Mouse (Mus musculus) frontal cortex, adult 2 months (tissue): ENCODE measurements at regions not wholly inside any gene's neighbourhood (a gene's known extent, or its start where the extent isn't known, plus 50 kb on each side); places are given as distances from the start of the nearest gene placed in this dataset.
A peak's percentile ranks its signal among the peaks of the same experiment; 100 is the strongest.

Experiments
- DNase-seq, 2 experiments: peaks; one replicate each; pipeline ENCODE4 v3.0.0; 2022; ENCODE audit warnings: low spot score in 1 of 2; ENCODE audit errors: extremely low spot score in 1 of 2

- no peak for DNase-seq
Observed at GRCm38 (mm10) chr4:105961686-105962360, 172.2 kb downstream of the Gm12728 start.

- DNase-seq, result no peak
Observed at GRCm38 (mm10) chr4:105962542-105962941, 172.9 kb downstream of the Gm12728 start.

- no peak for DNase-seq
Observed at GRCm38 (mm10) chr4:105968324-105968723, 178.7 kb downstream of the Gm12728 start.

GRCm38 (mm10) chr4:105969628-105970027 is 180.0 kb downstream of the Gm12728 start:
- DNase-seq, result no peak

GRCm38 (mm10) chr4:105970056-105970455 is 180.4 kb downstream of the Gm12728 start:
- DNase-seq, result no peak

- DNase-seq, result no peak
Observed at GRCm38 (mm10) chr4:105972736-105973135, 183.1 kb downstream of the Gm12728 start.

- no peak for DNase-seq
Observed at GRCm38 (mm10) chr4:105973769-105974397, 184.2 kb downstream of the Gm12728 start.

GRCm38 (mm10) chr4:105974948-105975347 is 185.3 kb downstream of the Gm12728 start:
- DNase-seq, result no peak

GRCm38 (mm10) chr4:105979048-105979447 is 189.4 kb downstream of the Gm12728 start:
- no peak for DNase-seq

GRCm38 (mm10) chr4:105983018-105983417 is 193.3 kb downstream of the Gm12728 start:
- DNase-seq, result no peak

- no peak for DNase-seq
Observed at GRCm38 (mm10) chr4:105987963-105988602, 198.4 kb downstream of the Gm12728 start.

GRCm38 (mm10) chr4:105992581-105993127 is 203.0 kb downstream of the Gm12728 start:
- DNase-seq, result no peak

- no peak for DNase-seq
Observed at GRCm38 (mm10) chr4:105994390-105994798, 204.7 kb downstream of the Gm12728 start.

GRCm38 (mm10) chr4:105996060-105996459 is 206.4 kb downstream of the Gm12728 start:
- no peak for DNase-seq

GRCm38 (mm10) chr4:105996893-105997630 is 207.4 kb downstream of the Gm12728 start:
- peak; percentile 16 to 47 for DNase-seq

GRCm38 (mm10) chr4:106002516-106002915 is 212.8 kb downstream of the Gm12728 start:
- no peak for DNase-seq

- no peak for DNase-seq
Observed at GRCm38 (mm10) chr4:106005936-106006335, 216.3 kb downstream of the Gm12728 start.

- DNase-seq, result no peak
Observed at GRCm38 (mm10) chr4:106007334-106008190, 217.9 kb downstream of the Gm12728 start.

GRCm38 (mm10) chr4:106017065-106017646 is 227.5 kb downstream of the Gm12728 start:
- DNase-seq, result no peak

GRCm38 (mm10) chr4:106018936-106019335 is 229.3 kb downstream of the Gm12728 start:
- no peak for DNase-seq
